Mouse (Mus musculus) stomach, adult 2 months (tissue): ENCODE data around the gene Chaf1a. TPM values are rescaled to one million over a fixed set of nuclear protein-coding genes. Genes with fewer than 3 reads are reported as not detected.

Experiments
- polyA plus RNA-seq: library from polyadenylated mRNA; depleted of rRNA; stranded (reverse); fragments of >200 nt; gene quantifications from 2 replicates; pipeline ENCODE4 v1.2.3, GENCODE M21; 2012; rRNA removed

Gene Chaf1a
- 1.4 and 2.1 TPM in 2 replicates for polyA plus RNA-seq

GRCm38 (mm10) chr17:56040030-56040856, at the start of gene Chaf1a:
TSS of gene Chaf1a (plus strand) at chr17:56040439.

GRCm38 (mm10) chr17:56005415-56006061, 34.7 kb upstream of the Chaf1a start, which contains the start of the genes Stap2 and Mpnd:
TSS of gene Stap2 (minus strand) at chr17:56005584.
TSS of gene Mpnd (plus strand) at chr17:56005711.

DNA sequence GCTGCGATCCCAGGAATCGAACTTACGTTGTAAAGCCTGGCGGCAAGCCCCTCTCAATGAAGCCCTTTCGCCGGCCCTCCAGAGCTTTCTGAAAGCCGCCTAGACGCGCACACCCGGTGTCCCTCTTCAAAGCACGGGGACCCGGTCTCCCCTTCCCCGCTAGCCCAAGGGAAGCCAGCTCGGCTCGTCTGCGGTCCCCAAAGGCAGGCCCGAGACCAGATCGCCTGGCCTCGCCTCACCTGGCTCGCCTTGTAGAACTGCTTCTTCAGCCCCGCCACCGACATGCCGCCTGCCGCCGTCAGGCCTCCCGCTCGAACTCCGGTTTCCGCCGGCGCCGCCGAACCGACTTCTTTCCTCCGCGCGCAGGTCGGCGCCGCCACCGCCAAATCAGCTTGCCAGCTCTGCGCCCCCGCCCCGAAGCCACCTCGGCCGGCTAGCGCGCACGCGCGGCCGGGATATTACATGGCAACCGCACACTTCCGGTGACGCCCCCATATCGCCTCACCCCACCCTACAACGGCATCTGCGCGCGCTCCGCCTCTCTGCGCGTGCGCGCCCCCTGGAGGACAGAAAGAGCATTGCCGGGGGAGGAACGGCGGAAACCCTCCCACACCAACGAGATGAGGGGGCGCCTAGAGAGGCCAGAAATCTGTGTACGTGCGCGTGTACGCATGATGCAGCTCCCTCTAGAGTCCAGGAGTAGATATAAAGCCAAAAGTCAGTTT, 3.9 kb upstream of the Chaf1a start, which contains the start of gene Sh3gl1:
Gene Sh3gl1 (minus strand): TSS at position 460 of the 725 bp plus-strand sequence.

GRCm38 (mm10) chr17:56074827-56075208, 34.6 kb downstream of the Chaf1a start, which contains the start of gene Ubxn6:
TSS of gene Ubxn6 (minus strand) at chr17:56075028.

GRCm38 (mm10) chr17:56078880-56079795, 38.9 kb downstream of the Chaf1a start, which contains the start of gene Hdgfl2:
TSS of gene Hdgfl2 (plus strand) at chr17:56079634.

GRCm38 (mm10) chr17:56109219-56110051, 69.2 kb downstream of the Chaf1a start, which contains the start of gene Plin4:
TSS of gene Plin4 (minus strand) at chr17:56109803.

GRCm38 (mm10) chr17:56117251-56117710, 77.0 kb downstream of the Chaf1a start, which contains the start of gene Plin5:
TSS of gene Plin5 (minus strand) at chr17:56117596.

DNA sequence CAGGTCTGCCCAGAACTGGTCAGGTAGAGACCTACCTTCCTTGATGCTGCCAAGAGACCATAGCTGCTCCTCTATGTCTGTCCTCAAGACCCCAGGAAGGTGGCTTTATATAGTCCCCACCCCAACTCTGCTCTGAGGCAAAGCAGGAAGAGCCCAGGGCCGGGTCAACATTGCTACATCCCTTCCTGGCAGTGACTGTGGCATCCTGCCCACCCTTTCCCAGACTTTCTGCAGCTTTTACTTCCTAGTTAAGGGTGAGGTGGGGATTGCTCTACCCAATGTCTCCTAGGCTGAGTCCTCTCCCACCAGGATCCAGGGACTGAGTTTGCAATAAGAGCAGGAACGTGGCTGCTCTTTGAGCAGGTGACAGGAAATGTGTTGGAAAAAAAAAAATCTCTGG, 81.6 kb downstream of the Chaf1a start, which contains the start of gene Lrg1:
Gene Lrg1 (minus strand): TSS at position 176 of the 400 bp plus-strand sequence.

Other genes starting within 250 kb of the Chaf1a start
- not detected in 2 replicates for gene Zfp119a, start 161.5 kb upstream of the Chaf1a start, polyA plus RNA-seq
- gene Zfp959, start 148.3 kb upstream of the Chaf1a start, polyA plus RNA-seq = 0.03 and 0.10 TPM in 2 replicates
- not detected in 2 replicates for gene Zfp119b, start 90.9 kb upstream of the Chaf1a start, polyA plus RNA-seq
- gene Ebi3, start 87.8 kb upstream of the Chaf1a start, polyA plus RNA-seq = 1.7 and 3.1 TPM in 2 replicates
- gene Yju2, start 81.3 kb upstream of the Chaf1a start, polyA plus RNA-seq = 2.5 and 2.8 TPM in 2 replicates
- gene Shd, start 70.0 kb upstream of the Chaf1a start, polyA plus RNA-seq = 1.0 and 2.0 TPM in 2 replicates
- 0.23 and 0.35 TPM in 2 replicates for gene Fsd1, start 53.9 kb upstream of the Chaf1a start, polyA plus RNA-seq
- 35.8 and 36.1 TPM in 2 replicates for gene Stap2, start 34.9 kb upstream of the Chaf1a start, polyA plus RNA-seq
- 68.7 and 91.5 TPM in 2 replicates for gene Mpnd, start 34.7 kb upstream of the Chaf1a start, polyA plus RNA-seq
- gene Sh3gl1, start 3.8 kb upstream of the Chaf1a start, polyA plus RNA-seq = 56.0 and 61.6 TPM in 2 replicates
- gene Ubxn6, start 34.6 kb downstream of the Chaf1a start, polyA plus RNA-seq = 25.8 and 28.1 TPM in 2 replicates
- 22.5 and 23.4 TPM in 2 replicates for gene Hdgfl2, start 39.2 kb downstream of the Chaf1a start, polyA plus RNA-seq
- 10.9 and 12.4 TPM in 2 replicates for gene Plin4, start 69.4 kb downstream of the Chaf1a start, polyA plus RNA-seq
- gene Plin5, start 77.2 kb downstream of the Chaf1a start, polyA plus RNA-seq = 0.91 and 1.1 TPM in 2 replicates
- gene Lrg1, start 81.6 kb downstream of the Chaf1a start, polyA plus RNA-seq = 20.4 and 44.5 TPM in 2 replicates
- gene Sema6b, start 99.9 kb downstream of the Chaf1a start, polyA plus RNA-seq = 4.3 and 10.0 TPM in 2 replicates
- gene Tnfaip8l1, start 122.0 kb downstream of the Chaf1a start, polyA plus RNA-seq = 1.9 and 2.3 TPM in 2 replicates
- gene Mydgf, start 143.5 kb downstream of the Chaf1a start, polyA plus RNA-seq = 58.8 and 74.9 TPM in 2 replicates
- gene Dpp9, start 178.5 kb downstream of the Chaf1a start, polyA plus RNA-seq = 23.2 and 24.5 TPM in 2 replicates
- gene Fem1a, start 216.4 kb downstream of the Chaf1a start, polyA plus RNA-seq = 14.9 and 19.2 TPM in 2 replicates
- 23.4 and 24.4 TPM in 2 replicates for gene Ticam1, start 236.3 kb downstream of the Chaf1a start, polyA plus RNA-seq